Mouse (Mus musculus) gastrocnemius, postnatal 36 days (tissue): ENCODE results near the gene Pex10. TPM values are rescaled to one million over a fixed set of nuclear protein-coding genes. Genes with fewer than 3 reads are reported as not detected.
"Not testable (repeated sequence)": the region's sequence is repeated elsewhere in the genome, so short reads cannot be mapped to it uniquely, and the experiment has no call there.

Experiments used
- DNase-seq, 2 experiments: peaks; one replicate each; pipeline ENCODE4 v3.0.0; 2022
- intact Hi-C: fragments of 180-260 bp; cut with DNase I; formaldehyde crosslinking; loops from one replicate; pipeline ENCODE4 v1.15.1; 2025
- total RNA-seq, 2 experiments: library from RNA; stranded (reverse); gene quantifications; 2 replicates each; pipeline ENCODE4 v1.2.3; 2021

Pex10 gene
- total RNA-seq, 2 experiments from 2014 or later: 11.9 to 13.2 TPM

- DNase-seq: no peak
- intact Hi-C loops: no loop called here
Measured at GRCm38 (mm10) chr4:155058325-155058724, 8.5 kb upstream of the Pex10 start.

- intact Hi-C loops: loop anchor here (2.0 to 5.0 kb wide), 2 partner anchors 81 to 197 kb away; partner anchors contain the start of gene Mmel1
- no peak for DNase-seq
Measured at GRCm38 (mm10) chr4:155063895-155064294, 2.9 kb upstream of the Pex10 start.

- no peak for DNase-seq
- intact Hi-C loops: loop anchor here (5.0 kb wide), 1 partner anchor 197 kb away; the partner anchor contains the start of gene Mmel1
Measured at GRCm38 (mm10) chr4:155064474-155064873, 2.3 kb upstream of the Pex10 start.

- intact Hi-C loops: loop anchor here (1.0 to 5.0 kb wide), 2 partner anchors 119 to 189 kb away; no protein-coding TSS in a partner anchor
- DNase-seq: peak; percentile 78 to 80
Measured at GRCm38 (mm10) chr4:155065970-155066833, 614 bp upstream of the Pex10 start.

GRCm38 (mm10) chr4:155068357-155068972, 1.6 kb downstream of the Pex10 start:
- intact Hi-C loops: loop anchor here (5.0 kb wide), 1 partner anchor 121 kb away; no protein-coding TSS in a partner anchor
- no peak for DNase-seq

GRCm38 (mm10) chr4:155069191-155069590, 2.4 kb downstream of the Pex10 start:
- no peak for DNase-seq
- intact Hi-C loops: loop anchor here (5.0 kb wide), 1 partner anchor 122 kb away; no protein-coding TSS in a partner anchor

GRCm38 (mm10) chr4:155070199-155070598, 3.4 kb downstream of the Pex10 start:
- intact Hi-C loops: no loop called here
- no peak for DNase-seq

- intact Hi-C loops: no loop called here
- DNase-seq: peak in 1 of 2 experiments; percentile 37
Measured at GRCm38 (mm10) chr4:155070921-155071320, 4.1 kb downstream of the Pex10 start.

- intact Hi-C loops: no loop called here
- no peak for DNase-seq
Measured at GRCm38 (mm10) chr4:155074418-155074817, 7.6 kb downstream of the Pex10 start.

GRCm38 (mm10) chr4:155075137-155075536, 8.3 kb downstream of the Pex10 start:
- DNase-seq: no peak
- intact Hi-C loops: no loop called here

- intact Hi-C loops: no loop called here
- no peak for DNase-seq
Measured at GRCm38 (mm10) chr4:155075813-155076212, 9.0 kb downstream of the Pex10 start.

GRCm38 (mm10) chr4:155076677-155077076, 9.9 kb downstream of the Pex10 start:
- intact Hi-C loops: no loop called here

GRCm38 (mm10) chr4:155078808-155079207, 12.0 kb downstream of the Pex10 start:
- intact Hi-C loops, DNase-seq: not testable (repeated sequence)

More at GRCm38 (mm10) chr4:155076677-155077076, 9.9 kb downstream of the Pex10 start:
- DNase-seq: no peak

GRCm38 (mm10) chr4:155079666-155080065, 12.8 kb downstream of the Pex10 start:
- intact Hi-C loops: no loop called here
- DNase-seq: no peak

GRCm38 (mm10) chr4:155083553-155083952, 16.7 kb downstream of the Pex10 start:
- DNase-seq: no peak
- intact Hi-C loops: no loop called here

GRCm38 (mm10) chr4:155084351-155084750, 17.5 kb downstream of the Pex10 start:
- DNase-seq: no peak
- intact Hi-C loops: no loop called here

GRCm38 (mm10) chr4:155085206-155086107, 18.6 kb downstream of the Pex10 start:
- intact Hi-C loops: no loop called here
- DNase-seq: no peak

GRCm38 (mm10) chr4:155086108-155087024, 19.6 kb downstream of the Pex10 start, which contains the start of the genes Rer1 and Morn1:
Gene Rer1 (minus strand): TSS chr4:155086382.
Gene Morn1 (plus strand): TSS chr4:155086577.
- intact Hi-C loops: no loop called here
- peak; percentile 99 to 100 for DNase-seq

- no peak for DNase-seq
- intact Hi-C loops: no loop called here
Measured at GRCm38 (mm10) chr4:155089241-155089640, 22.4 kb downstream of the Pex10 start.
